Mouse (Mus musculus): ENCODE results near the gene Gar1.

Gene Gar1

DNA sequence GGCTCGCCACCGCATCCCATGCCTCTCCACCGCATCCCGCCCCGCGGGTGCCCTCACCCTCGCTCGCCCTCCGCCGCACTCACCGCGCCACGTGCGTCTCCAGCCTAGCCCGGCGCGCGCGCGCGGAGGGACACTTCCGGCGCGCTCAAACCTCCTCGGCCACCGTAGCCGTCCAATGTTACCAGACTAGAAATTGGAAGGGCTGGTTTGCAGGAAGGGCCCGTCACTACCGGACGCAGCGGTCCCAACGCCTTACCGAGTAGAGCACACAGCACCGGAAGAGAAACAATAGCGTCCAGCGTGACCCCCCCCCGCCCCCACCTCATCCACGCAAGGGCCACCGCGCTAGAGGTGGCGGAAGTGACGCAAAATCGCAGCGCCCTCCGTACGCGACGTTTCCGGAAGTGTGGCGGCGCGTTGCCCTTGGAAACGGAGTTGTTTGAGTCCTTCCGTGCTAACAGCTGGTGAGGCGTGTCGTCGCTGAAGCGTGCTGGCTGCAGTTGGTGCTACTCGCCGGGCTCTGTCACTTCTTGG lies at the start of gene Gar1:
Gar1 (minus strand) TSS at position 362 of the 534 bp plus-strand sequence.
- in situ Hi-C loops (cut with MboI; ENCODE audit: low pct_unique_long_range_greater_than_20kb in 1 of 2, low sequenced_read_pairs in 2 of 2, unreplicated experiment in 1 of 2) = no loop called here

DNA sequence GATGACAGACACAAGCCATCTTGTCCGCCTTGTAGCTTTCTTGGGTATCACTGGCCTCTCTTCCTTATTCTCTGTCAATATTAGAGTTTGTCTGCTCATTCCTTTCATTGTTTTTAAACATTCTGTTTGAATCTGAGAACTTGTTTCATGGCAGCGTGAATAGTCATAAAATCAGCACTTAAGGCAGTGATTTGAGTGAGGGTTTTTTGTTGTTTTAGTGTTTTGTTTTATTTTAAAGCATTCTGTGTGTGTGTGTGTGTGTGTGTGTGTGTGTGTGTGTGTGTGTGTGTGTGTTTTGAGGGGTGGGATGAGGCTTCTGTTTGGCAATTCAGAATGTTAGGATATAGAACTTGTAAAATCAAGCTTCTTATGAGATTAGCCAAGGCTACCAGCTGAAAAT lies 48.7 kb upstream of the Gar1 start:
- in situ Hi-C loops (cut with MboI; ENCODE audit: low pct_unique_long_range_greater_than_20kb in 1 of 2, low sequenced_read_pairs in 2 of 2, unreplicated experiment in 1 of 2) = no loop called here

GRCm38 (mm10) chr3:129879131-129879757 lies 48.0 kb upstream of the Gar1 start:
- in situ Hi-C loops (cut with MboI; ENCODE audit: low pct_unique_long_range_greater_than_20kb in 1 of 2, low sequenced_read_pairs in 2 of 2, unreplicated experiment in 1 of 2) = no loop called here

DNA sequence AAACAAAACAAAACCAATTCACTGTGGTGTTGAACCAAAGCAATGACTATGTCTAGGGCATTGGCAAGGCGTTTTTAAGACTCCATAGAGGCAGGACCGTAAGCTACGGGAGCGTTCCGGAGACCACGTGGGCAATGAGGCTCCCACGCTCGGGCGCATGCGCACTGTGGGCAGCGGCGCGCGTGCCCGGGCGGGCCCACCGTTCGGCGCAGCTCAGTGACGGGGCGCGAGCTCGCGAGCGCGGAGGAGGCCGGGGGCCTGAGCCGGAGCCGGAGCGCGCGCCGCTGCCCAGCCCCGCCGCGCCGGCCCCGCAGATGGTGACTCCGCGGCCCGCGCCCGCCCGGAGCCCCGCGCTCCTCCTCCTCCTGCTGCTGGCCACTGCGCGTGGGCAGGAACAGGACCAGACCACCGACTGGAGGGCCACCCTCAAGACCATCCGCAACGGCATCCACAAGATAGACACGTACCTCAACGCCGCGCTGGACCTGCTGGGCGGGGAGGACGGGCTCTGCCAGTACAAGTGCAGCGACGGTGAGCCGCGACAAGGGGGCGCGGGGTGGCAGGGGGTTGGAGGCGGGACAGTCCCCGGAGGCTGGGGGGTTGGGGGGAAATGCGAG lies 47.3 kb upstream of the Gar1 start, which contains the start of gene Pla2g12a:
Pla2g12a (plus strand) TSS at position 202 of the 617 bp plus-strand sequence.
- in situ Hi-C loops (cut with MboI; ENCODE audit: low pct_unique_long_range_greater_than_20kb in 1 of 2, low sequenced_read_pairs in 2 of 2, unreplicated experiment in 1 of 2) = no loop called here

- in situ Hi-C loops (cut with MboI; ENCODE audit: low pct_unique_long_range_greater_than_20kb in 1 of 2, low sequenced_read_pairs in 2 of 2, unreplicated experiment in 1 of 2) = no loop called here
Measured at GRCm38 (mm10) chr3:129877327-129877726, 46.1 kb upstream of the Gar1 start.

DNA sequence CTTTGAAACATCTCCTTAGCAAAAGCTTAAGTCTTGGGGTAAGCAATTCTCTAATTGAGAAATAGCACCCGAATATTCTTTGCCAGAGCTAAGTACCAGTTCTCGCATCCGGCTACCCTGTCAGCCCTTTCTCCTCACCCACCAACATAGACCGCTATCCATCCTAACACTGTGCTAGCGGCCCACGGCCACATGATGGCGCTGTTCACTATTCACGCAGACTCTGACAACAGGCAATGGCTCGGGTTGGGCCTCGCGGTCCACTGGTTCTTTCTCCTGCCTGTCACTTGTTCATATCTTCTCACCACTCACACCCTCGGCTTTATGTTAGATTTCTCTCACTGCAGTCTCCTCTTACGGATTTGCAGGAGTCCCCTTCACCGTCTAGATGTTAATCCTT lies 32.5 kb upstream of the Gar1 start:
- in situ Hi-C loops (cut with MboI; ENCODE audit: low pct_unique_long_range_greater_than_20kb in 1 of 2, low sequenced_read_pairs in 2 of 2, unreplicated experiment in 1 of 2) = loop anchor here in 1 of 2 experiments (25.0 kb wide), 1 partner anchor 224 kb away; no protein-coding TSS in a partner anchor

DNA sequence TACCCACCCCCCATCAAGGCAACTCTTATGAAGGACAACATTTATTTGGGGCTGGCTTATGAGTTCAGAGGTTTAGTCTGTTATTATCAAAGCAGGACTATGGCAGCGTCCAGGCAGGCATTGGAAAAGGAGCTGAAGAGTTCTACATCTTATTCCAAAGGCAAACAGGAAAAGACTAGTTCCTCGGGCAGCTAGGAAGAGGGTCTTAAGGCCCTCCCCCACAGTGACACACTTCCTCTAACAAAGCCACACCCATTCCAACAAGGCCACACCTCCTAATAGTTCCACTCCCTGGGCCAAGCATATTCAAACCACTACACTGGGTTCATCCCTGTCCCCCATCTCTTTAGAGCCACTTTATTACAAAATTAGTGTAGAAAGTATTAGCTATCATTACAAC lies 31.4 kb upstream of the Gar1 start:
- in situ Hi-C loops (cut with MboI; ENCODE audit: low pct_unique_long_range_greater_than_20kb in 1 of 2, low sequenced_read_pairs in 2 of 2, unreplicated experiment in 1 of 2) = loop anchor here in 1 of 2 experiments (25.0 kb wide), 1 partner anchor 225 kb away; no protein-coding TSS in a partner anchor

- in situ Hi-C loops (cut with MboI; ENCODE audit: low pct_unique_long_range_greater_than_20kb in 1 of 2, low sequenced_read_pairs in 2 of 2, unreplicated experiment in 1 of 2) = no loop called here
Measured at GRCm38 (mm10) chr3:129846846-129847245, 15.7 kb upstream of the Gar1 start.

DNA sequence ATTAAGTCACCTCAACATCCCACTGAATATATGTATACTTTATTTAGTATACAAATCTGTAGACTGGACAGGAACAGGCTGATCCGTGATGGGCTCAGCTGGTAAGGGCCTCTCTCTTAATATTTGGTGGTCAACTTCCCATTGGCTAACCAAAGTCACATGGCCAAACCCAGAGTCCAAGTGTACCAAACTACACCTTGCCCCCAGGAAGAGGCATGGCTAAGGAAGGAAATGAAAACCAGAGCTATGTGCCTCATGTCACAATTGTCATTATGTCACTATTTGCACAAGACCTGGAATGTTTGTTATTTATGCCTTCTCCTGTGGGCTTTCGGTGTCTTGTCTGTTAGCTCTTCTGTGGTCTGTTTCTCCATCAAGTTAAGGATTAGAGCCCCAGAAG lies 14.7 kb upstream of the Gar1 start:
- in situ Hi-C loops (cut with MboI; ENCODE audit: low pct_unique_long_range_greater_than_20kb in 1 of 2, low sequenced_read_pairs in 2 of 2, unreplicated experiment in 1 of 2) = no loop called here

GRCm38 (mm10) chr3:129838017-129838416 lies 6.8 kb upstream of the Gar1 start:
- in situ Hi-C loops (cut with MboI; ENCODE audit: low pct_unique_long_range_greater_than_20kb in 1 of 2, low sequenced_read_pairs in 2 of 2, unreplicated experiment in 1 of 2) = no loop called here

GRCm38 (mm10) chr3:129836965-129837364 lies 5.8 kb upstream of the Gar1 start:
- in situ Hi-C loops (cut with MboI; ENCODE audit: low pct_unique_long_range_greater_than_20kb in 1 of 2, low sequenced_read_pairs in 2 of 2, unreplicated experiment in 1 of 2) = no loop called here

- in situ Hi-C loops (cut with MboI; ENCODE audit: low pct_unique_long_range_greater_than_20kb in 1 of 2, low sequenced_read_pairs in 2 of 2, unreplicated experiment in 1 of 2) = no loop called here
Measured at GRCm38 (mm10) chr3:129836051-129836697, 5.0 kb upstream of the Gar1 start.

DNA sequence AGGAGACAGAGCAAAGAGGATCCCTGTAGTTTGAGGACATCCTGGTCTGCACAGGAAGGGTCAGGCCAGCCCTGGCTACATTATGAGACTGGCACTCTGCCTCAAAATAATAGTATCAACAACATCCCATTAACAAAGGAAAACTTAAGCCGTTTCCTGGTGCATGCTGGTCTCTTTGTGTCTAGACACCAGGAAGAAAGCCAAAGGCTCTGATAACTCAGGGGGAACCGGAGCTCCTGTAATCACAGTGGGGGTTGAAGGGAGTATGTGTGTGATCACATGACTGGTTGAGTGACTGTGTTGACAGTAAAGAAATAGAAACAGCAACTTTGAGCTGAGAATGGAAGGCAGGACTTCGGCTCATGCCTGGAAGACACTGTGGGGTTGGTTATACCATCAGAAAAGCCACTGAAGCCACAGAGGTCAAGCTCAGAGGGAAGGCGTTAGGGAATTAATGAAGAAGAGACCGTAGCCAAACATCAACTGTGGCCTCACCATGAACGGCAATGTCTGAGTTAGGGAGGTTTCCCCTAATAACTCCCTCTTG lies 4.3 kb upstream of the Gar1 start, which contains the start of gene Cfi:
Cfi (plus strand) TSS at position 497 of the 547 bp plus-strand sequence.
- in situ Hi-C loops (cut with MboI; ENCODE audit: low pct_unique_long_range_greater_than_20kb in 1 of 2, low sequenced_read_pairs in 2 of 2, unreplicated experiment in 1 of 2) = no loop called here

GRCm38 (mm10) chr3:129830626-129831025 lies 570 bp downstream of the Gar1 start:
- in situ Hi-C loops (cut with MboI; ENCODE audit: low pct_unique_long_range_greater_than_20kb in 1 of 2, low sequenced_read_pairs in 2 of 2, unreplicated experiment in 1 of 2) = no loop called here

DNA sequence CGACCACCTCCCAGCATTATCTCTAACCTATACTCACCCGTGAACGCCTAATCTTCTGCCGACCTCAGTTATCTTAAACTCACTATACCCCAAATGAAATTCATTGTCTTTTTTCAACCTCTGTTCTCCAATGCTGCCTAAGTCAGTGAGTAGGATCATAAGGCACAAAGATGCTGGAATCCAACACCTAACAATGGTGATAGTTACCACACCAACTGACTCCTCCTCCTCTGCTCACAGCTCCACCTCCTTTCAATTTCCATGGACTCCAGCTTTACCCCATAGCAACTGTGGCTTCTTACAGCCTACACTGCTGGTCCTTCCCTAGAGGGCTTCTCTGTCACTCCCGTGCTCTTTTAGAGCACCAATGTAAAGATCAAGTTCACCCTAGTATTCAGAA lies 3.5 kb downstream of the Gar1 start:
- in situ Hi-C loops (cut with MboI; ENCODE audit: low pct_unique_long_range_greater_than_20kb in 1 of 2, low sequenced_read_pairs in 2 of 2, unreplicated experiment in 1 of 2) = no loop called here

DNA sequence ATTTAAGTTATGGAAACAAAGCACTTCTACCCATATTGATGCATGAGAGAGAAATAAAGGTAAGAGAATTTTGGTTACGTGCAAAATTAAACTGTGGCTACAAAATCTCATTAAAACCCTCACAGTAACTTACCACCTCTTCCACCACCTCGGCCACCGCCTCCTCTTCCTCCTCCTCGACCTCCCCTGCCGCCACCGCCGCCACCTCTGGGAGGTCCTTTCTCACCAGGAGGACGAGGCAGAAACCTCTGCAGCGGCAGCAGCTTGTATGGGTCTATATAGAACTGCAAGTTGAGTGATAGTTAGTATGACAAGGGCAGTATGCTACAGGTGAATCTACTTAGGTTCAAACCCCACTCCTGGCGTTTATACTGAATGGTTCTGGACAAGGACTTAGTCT lies 4.5 kb downstream of the Gar1 start:
- in situ Hi-C loops (cut with MboI; ENCODE audit: low pct_unique_long_range_greater_than_20kb in 1 of 2, low sequenced_read_pairs in 2 of 2, unreplicated experiment in 1 of 2) = no loop called here

- in situ Hi-C loops (cut with MboI; ENCODE audit: low pct_unique_long_range_greater_than_20kb in 1 of 2, low sequenced_read_pairs in 2 of 2, unreplicated experiment in 1 of 2) = no loop called here
Measured at GRCm38 (mm10) chr3:129824891-129825290, 6.3 kb downstream of the Gar1 start.

- in situ Hi-C loops (cut with MboI; ENCODE audit: low pct_unique_long_range_greater_than_20kb in 1 of 2, low sequenced_read_pairs in 2 of 2, unreplicated experiment in 1 of 2) = no loop called here
Measured at GRCm38 (mm10) chr3:129824146-129824545, 7.0 kb downstream of the Gar1 start.

- in situ Hi-C loops (cut with MboI; ENCODE audit: low pct_unique_long_range_greater_than_20kb in 1 of 2, low sequenced_read_pairs in 2 of 2, unreplicated experiment in 1 of 2) = no loop called here
Measured at GRCm38 (mm10) chr3:129823293-129823692, 7.9 kb downstream of the Gar1 start.

Data from mouse embryonic stem cell (cell line).